Mouse (Mus musculus) myocyte (in vitro differentiated cells): Measurements from ENCODE around the gene Tpm1. TPM values are rescaled to one million over a fixed set of nuclear protein-coding genes. Genes with fewer than 3 reads are reported as not detected.

Experiments used
- H3K27me3 ChIP-seq: one replicate; pipeline ENCODE4 v1.6.1; 2011; ENCODE audit not compliant: control insufficient read depth, insufficient read depth, insufficient read length
- H3K36me3 ChIP-seq: one replicate; pipeline ENCODE4 v1.6.1; 2011; ENCODE audit not compliant: control insufficient read depth, insufficient read depth
- H3K4me2 ChIP-seq: one replicate; pipeline ENCODE4 v1.6.1; 2011; ENCODE audit warnings: low read depth, control low read depth
- H3K4me3 ChIP-seq: one replicate; pipeline ENCODE4 v1.5.1; 2011; ENCODE audit warnings: mild to moderate bottlenecking, control low read depth, moderate library complexity
- H3K79me2 ChIP-seq: one replicate; pipeline ENCODE4 v1.6.1; 2011; ENCODE audit not compliant: control insufficient read depth, insufficient read depth
- H3ac ChIP-seq: one replicate; pipeline ENCODE4 v1.6.1; 2011; ENCODE audit not compliant: control insufficient read depth, insufficient read length
- CEBPB ChIP-seq: IDR thresholded peaks from 2 replicates; pipeline ENCODE4 v1.6.1; 2011; ENCODE audit warnings: mild to moderate bottlenecking, moderate library complexity; ENCODE audit not compliant: poor library complexity, insufficient read depth, severe bottlenecking
- E2F4 ChIP-seq: IDR thresholded peaks from one replicate; pipeline ENCODE4 v1.6.1; 2011; ENCODE audit warnings: mild to moderate bottlenecking, control low read depth, moderate library complexity; ENCODE audit not compliant: insufficient read depth
- MAX ChIP-seq: IDR thresholded peaks from one replicate; pipeline ENCODE4 v1.6.1; 2011; ENCODE audit warnings: low read depth, mild to moderate bottlenecking, control low read depth
- MYOD1 ChIP-seq, 3 experiments: IDR thresholded peaks; one replicate each; pipeline ENCODE4 v1.6.1; 2011; ENCODE audit warnings: control low read depth in 2 of 3, low read depth in 2 of 3, mild to moderate bottlenecking in 2 of 3, moderate library complexity in 1 of 3; ENCODE audit not compliant: insufficient read length in 2 of 3, control insufficient read depth in 1 of 3
- MYOG ChIP-seq, 3 experiments: IDR thresholded peaks; one replicate each; pipeline ENCODE4 v1.6.1; 2011; ENCODE audit warnings: control low read depth in 2 of 3, low read depth in 2 of 3, mild to moderate bottlenecking in 2 of 3; ENCODE audit not compliant: insufficient read length in 2 of 3, control insufficient read depth in 1 of 3, insufficient read depth in 1 of 3
- POLR2A ChIP-seq: IDR thresholded peaks from one replicate; pipeline ENCODE4 v1.6.1; 2011; ENCODE audit warnings: low read depth, mild to moderate bottlenecking, control low read depth, moderate library complexity; ENCODE audit not compliant: insufficient read length
- POLR2AphosphoS2 ChIP-seq: IDR thresholded peaks from one replicate; pipeline ENCODE4 v1.6.1; 2011; ENCODE audit warnings: low read depth, control low read depth; ENCODE audit not compliant: insufficient read length
- REST ChIP-seq: IDR thresholded peaks from one replicate; pipeline ENCODE4 v1.6.1; 2011; ENCODE audit warnings: mild to moderate bottlenecking, control low read depth, moderate library complexity; ENCODE audit not compliant: insufficient read depth, insufficient read length
- SRF ChIP-seq: IDR thresholded peaks from one replicate; pipeline ENCODE4 v1.6.1; 2011; ENCODE audit warnings: low read depth; ENCODE audit not compliant: control insufficient read depth, insufficient read length
- TCF12 ChIP-seq: IDR thresholded peaks from one replicate; pipeline ENCODE4 v1.6.1; 2011; ENCODE audit warnings: mild to moderate bottlenecking, control low read depth; ENCODE audit not compliant: poor library complexity, insufficient read depth, severe bottlenecking
- TCF3 ChIP-seq: IDR thresholded peaks from one replicate; pipeline ENCODE4 v1.6.1; 2011; ENCODE audit warnings: low read depth, control low read depth; ENCODE audit not compliant: insufficient read length
- USF1 ChIP-seq: IDR thresholded peaks from one replicate; pipeline ENCODE4 v1.6.1; 2011; ENCODE audit warnings: low read depth, mild to moderate bottlenecking, control low read depth, moderate library complexity
- polyA plus RNA-seq: library from polyadenylated mRNA; unstranded; fragments of >200 nt; fragmentation: generic; extraction: Trizol; gene quantifications from one replicate; pipeline ENCODE4 v1.2.1, GENCODE M21; 2012; ENCODE audit warnings: missing spikeins

Tpm1 gene
- polyA plus RNA-seq, 1 experiment: 1,921 TPM

DNA sequence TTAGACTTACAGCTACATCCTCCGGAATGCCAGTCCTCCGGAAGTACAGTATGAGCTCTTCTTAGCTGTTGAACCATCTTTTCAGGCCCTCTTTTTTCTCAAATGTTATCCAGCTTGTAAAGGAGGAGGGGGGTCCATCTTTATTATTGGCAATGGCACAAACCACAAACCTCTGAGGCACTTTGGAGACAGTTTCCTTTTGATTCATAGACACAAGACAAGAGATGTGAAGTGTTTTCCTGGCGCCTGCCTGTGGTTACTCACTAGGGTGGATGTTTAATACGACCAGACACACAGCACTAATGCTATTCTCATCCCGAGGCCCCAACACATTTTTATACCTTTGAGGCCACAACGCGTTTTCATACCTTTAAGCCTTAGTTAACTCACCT is 28.1 kb upstream of the Tpm1 start:
- Histone ChIP-seq H3K36me3 (no peaks in the 10 kb centered on the region), H3ac (no peak overlapping the region), H3K27me3 (no peaks in the 10 kb centered on the region), H3K4me2 (peak overlapping the region; percentile 53), H3K79me2 (no peaks in the 10 kb centered on the region), H3K4me3 (no peak overlapping the region)
- TF ChIP-seq POLR2AphosphoS2 (no peak), TCF12 (no peak), USF1 (no peak), MYOG (IDR thresholded peaks at IDR 0.05; ENCODE audit: control insufficient read depth in 1 of 3, insufficient read depth in 1 of 3, insufficient read length in 2 of 3, low read depth in 2 of 3) (no peak), MYOD1 (IDR thresholded peaks at IDR 0.05; ENCODE audit: control insufficient read depth in 1 of 3, insufficient read length in 2 of 3, low read depth in 2 of 3) (no peak), TCF3 (no peak), REST (no peak), MAX (no peak), CEBPB (no peak), E2F4 (no peak), POLR2A (no peak)

- Histone ChIP-seq H3K27me3 (no peaks in the 10 kb centered on the region), H3K36me3 (no peaks in the 10 kb centered on the region), H3K79me2 (no peaks in the 10 kb centered on the region), H3K4me3 (no peak overlapping the region), H3ac (no peak overlapping the region), H3K4me2 (no peak overlapping the region)
- TF ChIP-seq MYOD1 (IDR thresholded peaks at IDR 0.05; ENCODE audit: control insufficient read depth in 1 of 3, insufficient read length in 2 of 3, low read depth in 2 of 3) (no peak), MYOG (IDR thresholded peaks at IDR 0.05; ENCODE audit: control insufficient read depth in 1 of 3, insufficient read depth in 1 of 3, insufficient read length in 2 of 3, low read depth in 2 of 3) (no peak), TCF12 (no peak), TCF3 (no peak), SRF (no peak), REST (no peak), E2F4 (no peak)
Measured at GRCm38 (mm10) chr9:67072182-67072581, 23.0 kb upstream of the Tpm1 start.

GRCm38 (mm10) chr9:67071596-67071995 is 22.4 kb upstream of the Tpm1 start:
- Histone ChIP-seq H3K27me3 (no peaks in the 10 kb centered on the region), H3K36me3 (no peaks in the 10 kb centered on the region), H3ac (no peak overlapping the region), H3K4me3 (no peak overlapping the region), H3K79me2 (no peaks in the 10 kb centered on the region), H3K4me2 (no peak overlapping the region)
- TF ChIP-seq USF1: no peak
- no peak for TF ChIP-seq MYOG (IDR thresholded peaks at IDR 0.05; ENCODE audit: control insufficient read depth in 1 of 3, insufficient read depth in 1 of 3, insufficient read length in 2 of 3, low read depth in 2 of 3)
- no peak for TF ChIP-seq POLR2AphosphoS2
- no peak for TF ChIP-seq E2F4
- TF ChIP-seq TCF12: no peak

DNA sequence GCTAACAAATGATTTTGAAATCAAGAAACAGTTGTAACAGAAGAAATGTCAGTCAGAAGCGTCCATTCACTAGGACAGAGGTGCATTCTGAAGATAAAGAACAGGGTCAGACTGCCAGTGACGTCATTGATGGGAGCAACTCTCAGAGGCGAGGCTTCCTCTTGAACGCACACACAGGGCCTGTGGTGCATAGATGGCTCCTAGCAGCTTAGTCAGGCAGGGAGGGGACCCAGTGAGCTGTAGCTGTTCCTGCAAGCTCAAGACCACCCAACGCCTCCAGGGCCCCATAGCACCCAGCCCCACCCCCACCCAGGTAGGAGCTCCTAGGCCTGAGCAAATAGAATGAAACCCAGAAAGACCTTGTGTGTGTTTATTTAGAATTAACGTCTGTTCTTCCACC is 21.9 kb upstream of the Tpm1 start:
- Histone ChIP-seq H3K27me3 (no peaks in the 10 kb centered on the region), H3K4me2 (no peak overlapping the region), H3ac (no peak overlapping the region), H3K4me3 (no peak overlapping the region), H3K36me3 (no peaks in the 10 kb centered on the region), H3K79me2 (no peaks in the 10 kb centered on the region)
- TF ChIP-seq MYOG (IDR thresholded peaks at IDR 0.05; ENCODE audit: control insufficient read depth in 1 of 3, insufficient read depth in 1 of 3, insufficient read length in 2 of 3, low read depth in 2 of 3): no peak
- no peak for TF ChIP-seq USF1
- TF ChIP-seq E2F4: no peak
- TF ChIP-seq TCF12: no peak

- Histone ChIP-seq H3K27me3 (no peaks in the 10 kb centered on the region), H3K36me3 (no peaks in the 10 kb centered on the region), H3ac (no peak overlapping the region), H3K4me2 (no peak overlapping the region), H3K79me2 (no peaks in the 10 kb centered on the region), H3K4me3 (no peak overlapping the region)
- TF ChIP-seq POLR2AphosphoS2: no peak
- TF ChIP-seq SRF: no peak
- TF ChIP-seq MYOG (IDR thresholded peaks at IDR 0.05; ENCODE audit: control insufficient read depth in 1 of 3, insufficient read depth in 1 of 3, insufficient read length in 2 of 3, low read depth in 2 of 3): no peak
- no peak for TF ChIP-seq MAX
Measured at GRCm38 (mm10) chr9:67066616-67067015, 17.4 kb upstream of the Tpm1 start.

GRCm38 (mm10) chr9:67059714-67060113 is 10.5 kb upstream of the Tpm1 start:
- TF ChIP-seq MYOD1 (IDR thresholded peaks at IDR 0.05; ENCODE audit: control insufficient read depth in 1 of 3, insufficient read length in 2 of 3, low read depth in 2 of 3): peak; percentile 87 to 95 (median 93)
- peak in 2 of 3 experiments; percentile 75 to 81 for TF ChIP-seq MYOG (IDR thresholded peaks at IDR 0.05; ENCODE audit: control insufficient read depth in 1 of 3, insufficient read depth in 1 of 3, insufficient read length in 2 of 3, low read depth in 2 of 3)
- TF ChIP-seq E2F4: no peak
- H3K4me3 ChIP-seq: no peak overlapping the region
- H3K79me2 ChIP-seq: no peaks in the 10 kb centered on the region
- H3K36me3 ChIP-seq: no peaks in the 10 kb centered on the region
- no peak overlapping the region for H3ac ChIP-seq
- peak overlapping the region; percentile 41 for H3K4me2 ChIP-seq
- no peaks in the 10 kb centered on the region for H3K27me3 ChIP-seq
